Mouse (Mus musculus): Measurements from ENCODE around the gene Arhgap35.
"Not testable (repeated sequence)": the region's sequence is repeated elsewhere in the genome, so short reads cannot be mapped to it uniquely, and the experiment has no call there.

Arhgap35 gene

DNA sequence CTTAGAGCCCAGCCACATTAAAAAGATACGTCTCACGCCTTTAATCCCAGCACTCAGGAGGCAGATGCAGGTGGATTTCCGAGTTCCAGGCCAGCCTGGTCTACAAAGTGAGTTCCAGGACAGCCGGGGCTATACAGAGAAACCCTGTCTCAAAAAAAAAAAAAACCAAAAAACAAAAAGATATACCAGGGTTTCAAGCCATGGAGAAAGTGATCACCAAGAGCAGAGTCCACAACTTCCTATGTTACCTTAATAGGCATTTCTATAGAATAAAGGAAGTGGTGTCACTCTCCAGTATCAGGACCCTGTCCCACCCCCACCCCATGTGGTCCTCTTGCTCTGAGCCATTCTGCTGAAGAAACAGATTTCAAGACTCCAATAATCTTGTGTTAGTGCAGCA is 8.0 kb downstream of the Arhgap35 start:
- DNase-seq (ENCODE audit: low read depth, low spot score): not testable (repeated sequence)

DNA sequence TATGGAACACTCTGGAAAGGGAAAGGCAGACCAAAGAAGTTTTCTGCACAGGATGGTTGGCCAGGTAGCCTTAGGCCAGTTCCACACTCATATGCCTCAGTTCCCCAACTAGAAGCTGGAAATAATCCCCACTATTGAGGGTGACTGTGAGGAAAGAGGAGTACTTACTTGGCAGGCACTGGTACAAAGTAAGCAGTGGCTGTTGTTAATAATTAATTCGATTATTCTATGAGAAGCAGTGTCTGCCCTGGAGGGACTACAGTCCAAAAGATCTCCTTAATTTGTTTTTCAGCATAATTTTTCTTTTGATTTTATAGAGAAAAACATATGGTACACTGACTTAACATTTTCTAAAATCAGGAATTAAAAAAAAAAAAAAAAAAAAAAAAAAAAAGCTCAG is 10.7 kb downstream of the Arhgap35 start:
- no peak for DNase-seq (ENCODE audit: low read depth, low spot score)

DNA sequence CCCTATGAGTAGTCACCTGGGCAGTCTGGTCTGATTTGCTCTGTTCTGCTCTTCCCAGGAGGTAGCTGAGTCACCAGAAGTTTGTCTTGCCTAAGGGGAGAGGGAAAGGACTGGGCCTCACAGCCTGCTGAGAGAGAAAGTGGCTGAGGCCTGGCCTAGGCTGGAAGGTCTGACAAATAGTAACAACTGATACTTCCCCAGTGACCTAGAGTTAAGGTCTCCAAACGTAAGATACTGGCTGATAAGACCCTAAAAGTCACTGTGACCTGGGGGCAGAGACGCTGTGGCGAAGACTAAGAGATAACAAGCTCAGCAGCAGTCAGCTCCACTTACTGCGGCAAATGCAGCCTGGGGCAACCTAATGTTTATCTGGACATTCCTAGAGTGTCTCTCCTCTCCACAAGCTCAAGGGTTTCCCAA is 13.1 kb downstream of the Arhgap35 start:
- DNase-seq (ENCODE audit: low read depth, low spot score): no peak

DNA sequence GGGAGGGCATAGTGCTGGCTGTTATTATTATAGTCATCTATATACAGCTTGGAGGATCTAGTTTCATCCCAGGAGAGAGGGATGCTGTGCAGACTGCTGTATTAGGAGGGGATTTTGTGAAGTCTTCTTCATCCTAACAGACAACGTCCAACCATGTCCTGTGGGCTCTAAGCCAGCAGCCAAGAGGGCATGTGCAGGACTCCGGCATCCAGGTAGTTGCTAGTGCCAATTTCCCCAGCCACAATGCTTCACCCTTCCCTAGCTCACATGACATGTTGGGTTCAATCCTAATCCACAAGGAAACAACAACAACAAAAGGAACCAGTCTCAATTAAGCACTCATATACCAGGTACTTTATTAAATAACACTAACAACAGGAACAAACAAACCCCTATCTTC is 15.8 kb downstream of the Arhgap35 start:
- no peak for DNase-seq (ENCODE audit: low read depth, low spot score)

DNA sequence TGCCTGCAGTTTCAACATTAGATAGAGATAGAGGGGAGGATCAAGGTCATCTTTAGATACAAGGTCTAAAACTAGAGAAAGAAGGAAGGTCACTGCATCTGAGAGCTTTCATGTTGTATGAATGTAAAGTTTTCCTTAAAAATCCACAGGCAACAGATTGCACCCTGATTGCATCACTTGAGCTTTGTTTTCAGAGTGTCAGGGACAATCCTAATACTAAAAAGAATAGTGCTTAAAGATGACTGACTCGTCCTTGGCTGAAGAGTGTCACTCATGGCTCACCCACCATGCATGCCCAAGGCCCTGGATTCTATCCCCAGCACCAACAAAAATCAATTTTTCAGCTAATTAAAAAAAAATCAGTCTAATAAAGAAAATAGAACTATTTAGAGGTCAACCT is 23.5 kb downstream of the Arhgap35 start:
- no peak for DNase-seq (ENCODE audit: low read depth, low spot score)

DNA sequence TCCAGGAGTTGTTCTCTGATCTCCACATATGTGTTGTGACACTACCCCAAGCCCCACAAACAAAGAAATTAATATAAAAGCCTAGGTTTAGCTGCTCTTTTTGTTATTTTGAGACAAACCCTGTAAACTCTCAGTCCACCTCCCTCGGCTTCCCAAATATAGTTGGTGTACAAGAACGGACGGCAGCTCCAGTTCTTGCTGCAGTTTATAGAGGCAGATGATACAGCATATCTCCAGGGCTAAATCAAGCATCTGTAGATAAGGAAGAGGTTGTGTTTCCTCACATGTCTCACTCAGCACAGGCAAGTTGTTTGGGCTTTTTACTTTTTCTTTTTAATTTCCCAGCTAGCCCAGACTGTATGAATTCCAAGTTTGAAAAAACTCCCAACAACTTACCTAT is 27.1 kb downstream of the Arhgap35 start:
- no peak for DNase-seq (ENCODE audit: low read depth, low spot score)

DNA sequence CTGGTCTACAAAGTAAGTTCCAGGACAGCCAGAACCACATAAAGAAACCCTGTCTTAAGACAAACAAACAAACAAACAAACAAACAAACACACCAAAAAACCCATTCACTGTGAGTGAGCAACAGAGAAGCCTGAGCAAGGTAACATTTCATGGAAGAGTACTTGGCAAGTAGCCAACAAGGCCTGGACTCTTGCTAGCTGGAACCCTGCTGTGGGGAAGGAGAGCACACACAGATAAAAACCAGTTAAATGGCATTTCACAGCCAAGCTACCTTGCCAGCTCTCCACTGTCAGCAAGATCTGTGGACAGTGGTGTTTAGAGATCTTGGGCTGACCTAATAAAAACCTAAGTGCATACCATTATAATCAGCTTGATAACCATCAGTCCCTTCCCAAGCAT is 30.4 kb downstream of the Arhgap35 start:
- peak; percentile 18 for DNase-seq (ENCODE audit: low read depth, low spot score)

DNA sequence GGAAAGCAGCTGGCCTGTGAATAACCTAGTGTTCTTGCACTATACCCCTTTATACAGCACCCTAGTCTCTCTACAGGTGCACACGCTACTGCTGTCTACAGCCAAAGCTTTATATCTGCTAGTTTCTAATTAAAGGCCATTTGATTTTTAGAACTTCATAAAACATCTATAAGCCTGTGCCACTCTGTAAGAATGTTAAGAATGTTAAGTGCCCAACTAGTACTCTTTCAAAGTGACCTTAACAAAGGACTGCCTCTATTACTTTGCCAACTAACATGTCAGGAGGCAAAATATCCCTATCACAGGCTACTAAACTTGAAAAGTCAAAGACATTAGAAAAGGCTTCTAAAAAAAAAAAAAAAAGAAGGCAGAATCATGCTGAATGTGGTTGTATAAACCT is 31.0 kb downstream of the Arhgap35 start:
- no peak for DNase-seq (ENCODE audit: low read depth, low spot score)

DNA sequence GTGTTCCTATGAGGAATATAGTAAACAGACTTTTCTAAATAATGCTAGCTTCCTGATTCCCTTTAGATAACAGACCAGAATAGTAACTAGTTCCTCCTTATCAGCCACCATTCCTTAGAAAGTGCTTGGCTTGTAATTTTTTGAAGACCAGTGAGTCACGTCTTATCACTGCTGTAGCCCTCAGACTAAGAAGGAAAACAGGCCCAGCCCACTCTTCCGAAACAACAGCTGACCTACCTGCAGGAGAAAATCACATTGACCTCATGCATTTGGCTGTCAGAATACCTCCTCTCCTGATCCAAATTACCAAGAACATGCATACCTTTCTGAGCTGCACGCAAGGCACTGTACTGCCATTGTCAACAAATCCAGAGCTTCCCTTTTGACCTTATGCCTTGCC is 32.5 kb downstream of the Arhgap35 start:
- DNase-seq (ENCODE audit: low read depth, low spot score): no peak

DNA sequence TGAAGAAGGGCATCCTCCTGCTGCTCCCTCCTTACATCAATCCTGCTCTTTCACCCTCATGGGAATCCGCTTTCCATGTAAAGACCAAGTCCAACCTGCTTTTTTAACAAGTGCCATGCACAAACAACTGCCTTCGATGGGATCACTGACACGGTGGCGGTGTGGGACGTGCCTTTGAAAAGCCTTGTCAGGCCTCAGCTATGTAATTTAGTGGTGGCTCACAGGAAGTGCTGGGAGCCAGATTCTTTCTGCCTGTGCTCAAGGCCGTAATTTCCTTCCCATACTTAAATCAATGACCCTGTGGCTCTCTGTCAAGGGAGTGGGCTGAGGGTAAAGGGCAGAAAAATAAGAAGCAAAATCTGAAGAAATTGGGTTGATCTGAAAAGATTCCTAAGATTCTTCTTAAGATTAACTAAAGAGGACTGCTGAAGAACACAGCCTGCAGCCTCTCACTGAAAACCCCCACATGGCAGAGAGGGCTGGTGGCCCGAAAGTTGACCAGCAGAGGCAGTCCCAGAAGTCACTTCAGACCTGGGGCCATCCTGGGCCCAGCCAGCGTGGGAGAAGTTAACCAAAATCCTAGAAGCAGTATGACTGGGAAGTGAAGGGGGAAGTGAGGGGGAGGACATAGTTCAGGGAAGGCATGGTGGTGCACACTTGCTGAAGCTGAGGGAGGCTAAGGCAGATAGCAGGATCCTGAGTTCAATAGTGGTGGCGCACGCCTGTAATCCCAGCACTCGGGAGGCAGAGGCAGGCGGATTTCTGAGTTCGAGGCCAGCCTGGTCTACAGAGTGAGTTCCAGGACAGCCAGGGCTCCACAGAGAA is 33.3 kb downstream of the Arhgap35 start:
- peak; percentile 48 for DNase-seq (ENCODE audit: low read depth, low spot score)

DNA sequence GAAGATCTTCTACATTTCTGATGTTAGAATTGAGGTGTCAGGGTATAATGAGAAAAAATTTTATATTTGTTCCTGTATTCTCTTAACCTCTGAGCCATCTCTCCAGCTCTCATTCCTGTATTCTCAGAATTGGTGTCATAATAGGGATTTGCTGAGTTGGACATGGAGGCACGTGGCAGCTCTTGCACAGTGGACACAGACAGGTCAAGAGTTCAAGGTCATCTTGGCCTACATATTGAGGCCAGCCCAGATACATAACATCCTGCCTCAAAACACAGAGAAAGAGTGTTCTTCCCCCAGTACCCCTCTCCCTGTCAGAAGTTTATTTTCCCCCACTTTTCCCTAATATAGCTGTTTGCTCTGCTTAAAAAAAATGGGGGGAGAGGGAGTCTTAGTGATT is 38.1 kb downstream of the Arhgap35 start:
- DNase-seq (ENCODE audit: low read depth, low spot score): no peak

DNA sequence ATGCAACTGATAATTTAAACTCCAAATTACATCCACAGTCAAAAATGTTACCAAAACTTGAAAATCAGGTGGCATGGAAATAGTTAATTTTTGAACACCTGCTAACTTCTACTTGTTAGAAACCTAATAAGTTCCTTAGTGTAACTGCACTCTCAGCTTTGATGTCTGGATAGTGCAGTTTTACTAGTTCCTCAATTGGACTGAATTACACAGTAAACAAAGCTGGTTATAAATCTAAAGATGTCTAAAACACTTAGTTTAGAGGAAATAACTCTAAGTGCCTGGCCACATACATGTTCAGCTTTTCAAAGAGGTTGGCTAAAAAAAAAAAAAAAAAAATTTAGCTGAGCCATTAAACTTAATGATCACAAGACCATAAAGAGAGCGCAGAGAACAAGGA is 43.6 kb downstream of the Arhgap35 start:
- no peak for DNase-seq (ENCODE audit: low read depth, low spot score)

DNA sequence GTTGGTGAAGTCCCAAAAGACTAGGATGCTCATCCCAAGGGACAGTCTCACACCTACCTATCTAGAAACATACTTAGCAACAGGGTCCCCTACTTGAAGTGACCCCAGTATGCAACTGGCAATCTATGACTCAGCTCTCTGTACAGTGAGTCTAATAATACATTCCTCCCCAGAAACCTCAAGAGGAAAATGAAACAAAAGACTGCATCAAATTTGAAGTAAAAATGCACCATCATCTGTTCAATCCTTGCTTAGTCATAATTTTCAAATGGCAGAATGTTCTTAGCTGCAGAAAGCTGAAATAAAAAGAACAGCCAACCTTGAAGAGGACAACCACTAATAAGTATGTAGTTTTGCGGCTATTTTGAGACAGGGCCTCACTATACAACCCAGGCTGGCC is 44.1 kb downstream of the Arhgap35 start:
- no peak for DNase-seq (ENCODE audit: low read depth, low spot score)

DNA sequence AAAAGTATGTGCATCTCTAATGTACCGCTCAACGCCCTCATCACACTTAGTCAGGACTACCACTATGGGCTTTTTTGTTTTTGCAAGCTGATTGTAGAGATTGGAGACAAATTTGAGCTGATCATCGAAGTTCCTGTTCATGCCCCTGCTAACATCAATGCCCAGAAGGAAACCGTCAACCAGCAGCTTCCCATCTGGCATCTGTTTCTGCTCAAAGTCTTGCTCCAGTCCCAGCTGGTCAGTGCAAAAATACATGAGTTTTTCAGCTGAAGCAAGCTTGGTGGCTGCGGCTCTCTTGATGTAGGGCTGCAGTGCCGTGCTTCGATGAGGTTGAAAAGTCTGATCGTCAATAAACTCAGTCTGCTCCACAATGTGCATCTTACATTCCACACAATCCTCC is 50.3 kb downstream of the Arhgap35 start:
- no peak for DNase-seq (ENCODE audit: low read depth, low spot score)

DNA sequence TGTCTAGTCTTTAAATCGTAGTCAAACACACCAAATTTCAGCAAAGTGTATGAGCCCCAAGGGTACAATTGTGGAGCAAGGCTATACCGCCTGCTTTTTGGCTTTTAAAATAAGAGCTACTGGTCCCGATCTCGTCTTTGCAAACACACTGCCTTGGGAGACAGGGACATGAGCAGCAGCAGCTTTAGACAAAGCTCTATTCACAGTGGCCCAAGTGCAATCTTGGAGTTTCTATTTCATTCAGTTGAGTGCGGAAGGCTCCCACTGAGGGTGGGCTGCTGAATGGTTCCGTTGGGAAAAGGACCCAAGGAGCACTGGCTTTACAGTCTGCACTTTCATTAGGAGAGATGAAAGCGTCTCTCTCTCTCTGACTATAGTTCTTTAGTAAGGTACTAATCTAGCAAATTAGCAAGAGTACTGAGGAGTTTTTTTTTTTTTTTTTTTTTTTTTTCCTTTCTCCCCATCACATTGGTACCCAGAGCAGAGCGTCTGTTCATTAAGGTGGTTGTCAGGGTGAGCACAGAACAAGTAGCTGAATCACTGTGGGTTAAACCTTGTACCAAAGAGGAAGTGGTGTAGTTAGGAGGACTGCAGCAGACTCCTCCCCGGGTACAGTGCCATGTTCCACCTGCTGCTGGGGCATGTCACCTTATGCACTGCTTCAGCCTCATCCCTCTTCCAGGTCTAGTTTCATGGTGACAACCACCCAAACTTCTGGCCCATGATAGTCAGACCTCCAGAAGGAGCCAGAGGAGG is 56.8 kb downstream of the Arhgap35 start:
- DNase-seq (ENCODE audit: low read depth, low spot score): no peak

DNA sequence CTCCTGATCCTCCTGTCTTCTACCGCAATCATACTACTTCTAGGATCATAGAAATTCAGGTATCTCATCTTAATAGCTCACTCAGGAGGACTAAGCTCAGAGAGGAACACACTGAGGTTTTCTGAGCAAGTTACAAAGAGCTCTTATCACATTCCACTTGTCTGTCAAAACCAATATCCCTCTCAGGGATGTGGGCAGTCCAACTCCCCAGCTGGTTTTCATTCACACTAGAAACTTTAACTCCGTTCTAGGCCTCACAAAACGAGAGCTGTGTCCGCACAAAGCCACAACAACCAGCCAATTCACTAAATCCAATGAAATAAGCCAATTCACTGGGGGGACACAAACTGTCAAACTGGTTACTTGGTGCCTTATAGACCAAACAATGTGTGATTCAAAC is 57.5 kb downstream of the Arhgap35 start:
- DNase-seq (ENCODE audit: low read depth, low spot score): no peak

DNA sequence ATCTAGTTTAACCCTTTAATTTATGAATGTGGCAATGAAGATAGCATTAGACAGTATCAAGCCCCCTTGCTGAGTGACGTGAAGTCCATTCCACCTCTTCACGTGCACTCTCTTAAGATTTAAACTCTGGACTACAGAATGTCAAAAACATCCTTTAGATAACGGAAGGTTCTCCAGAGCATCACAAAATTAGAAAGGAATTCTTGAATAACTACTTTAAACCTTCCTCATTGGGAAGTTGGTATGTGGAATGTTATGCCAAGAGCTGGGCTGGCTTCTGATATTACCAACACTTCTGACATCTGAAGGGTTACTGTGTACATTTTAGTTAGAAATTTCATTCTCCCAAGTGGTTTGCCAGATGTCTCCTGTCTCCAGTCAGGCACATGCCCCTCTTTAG is 60.6 kb downstream of the Arhgap35 start:
- DNase-seq (ENCODE audit: low read depth, low spot score): no peak

DNA sequence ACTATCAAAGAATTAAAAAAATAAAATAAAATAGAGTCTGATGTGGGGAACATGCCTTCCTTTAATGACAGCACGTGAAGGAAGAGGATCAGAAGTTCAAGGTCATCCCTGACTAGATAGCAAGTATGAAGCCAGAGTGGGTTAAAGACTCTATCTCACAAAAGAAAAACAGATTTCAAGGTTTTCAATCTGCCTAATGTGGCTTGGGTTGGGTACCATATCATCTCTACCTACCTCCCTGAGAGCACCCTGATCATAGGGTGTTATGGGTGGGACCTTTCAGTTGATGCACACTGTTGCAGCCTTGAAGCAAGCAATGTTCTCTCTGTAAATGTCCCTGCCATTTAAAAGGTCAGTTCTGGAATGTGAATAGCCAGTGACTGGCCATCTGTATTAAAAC is 63.2 kb downstream of the Arhgap35 start:
- no peak for DNase-seq (ENCODE audit: low read depth, low spot score)

DNA sequence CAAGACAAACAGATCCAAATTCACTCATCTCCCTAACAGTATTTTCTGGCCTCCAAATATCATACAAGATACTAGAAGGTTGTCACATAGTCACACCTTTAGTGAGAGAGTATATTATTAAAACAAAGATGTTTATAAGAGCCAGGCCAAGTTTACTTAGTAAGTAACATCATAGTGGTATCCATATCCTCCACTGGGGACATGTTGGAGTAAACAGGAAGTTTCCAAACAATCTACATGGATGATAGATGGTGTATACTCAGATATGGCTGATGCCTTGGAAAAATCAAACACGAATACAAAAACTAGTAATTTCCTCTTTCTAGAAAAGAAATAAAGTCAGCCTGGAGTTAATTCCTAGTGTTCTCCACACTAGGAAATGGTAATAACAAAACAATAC is 65.5 kb downstream of the Arhgap35 start:
- no peak for DNase-seq (ENCODE audit: low read depth, low spot score)

DNA sequence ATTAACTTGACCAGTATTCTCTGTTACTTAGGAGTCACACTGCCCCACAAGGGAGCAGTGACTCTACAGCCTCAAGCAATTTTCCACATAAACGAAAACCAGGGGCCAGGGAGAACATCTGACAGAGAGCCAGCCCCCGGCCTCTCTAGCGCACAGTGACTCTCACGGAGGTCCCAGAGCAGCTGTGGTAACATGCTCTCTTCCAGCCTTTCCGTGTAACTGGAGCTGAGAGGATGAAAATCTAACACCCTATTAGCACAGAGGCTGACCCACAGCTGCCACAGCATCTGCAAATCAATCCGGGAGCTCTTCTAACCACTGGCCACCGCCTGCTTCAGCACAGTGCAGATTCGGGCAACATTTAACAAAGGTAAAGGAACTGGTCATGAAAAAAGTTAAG is 70.0 kb downstream of the Arhgap35 start:
- DNase-seq (ENCODE audit: low read depth, low spot score): peak; percentile 34

DNA sequence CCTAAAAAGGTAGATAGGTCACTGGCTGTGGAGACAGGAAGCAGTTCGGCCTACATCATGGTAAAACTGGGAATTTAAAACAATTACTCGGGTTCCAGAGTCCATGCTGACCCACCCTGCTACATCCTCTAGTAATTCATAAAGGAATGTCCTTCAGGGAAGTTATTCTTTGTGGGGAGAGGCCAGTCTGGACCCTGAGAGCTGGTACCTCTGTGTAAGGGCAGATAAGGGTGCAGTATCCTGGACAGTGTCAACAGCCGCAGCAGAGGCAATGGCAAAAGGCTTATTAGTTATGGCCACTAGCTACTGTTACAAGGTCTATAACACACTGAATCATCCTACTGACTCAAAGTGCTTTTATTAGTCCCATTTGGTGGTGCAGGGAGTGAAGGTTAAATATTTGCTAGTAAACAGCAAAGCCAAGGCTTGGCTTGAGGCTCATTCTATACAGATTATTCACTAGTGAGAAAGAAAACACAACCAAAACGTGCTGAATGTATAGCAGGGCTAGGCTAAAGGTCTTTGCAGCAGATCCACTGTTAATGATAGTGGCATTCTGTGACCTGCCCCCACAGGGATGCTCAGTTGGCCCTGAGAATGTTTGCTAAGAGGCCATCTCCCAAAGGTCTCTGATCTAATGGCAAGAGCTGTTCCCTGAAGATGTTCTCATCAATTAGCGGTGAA is 77.4 kb downstream of the Arhgap35 start:
- no peak for DNase-seq (ENCODE audit: low read depth, low spot score)

DNA sequence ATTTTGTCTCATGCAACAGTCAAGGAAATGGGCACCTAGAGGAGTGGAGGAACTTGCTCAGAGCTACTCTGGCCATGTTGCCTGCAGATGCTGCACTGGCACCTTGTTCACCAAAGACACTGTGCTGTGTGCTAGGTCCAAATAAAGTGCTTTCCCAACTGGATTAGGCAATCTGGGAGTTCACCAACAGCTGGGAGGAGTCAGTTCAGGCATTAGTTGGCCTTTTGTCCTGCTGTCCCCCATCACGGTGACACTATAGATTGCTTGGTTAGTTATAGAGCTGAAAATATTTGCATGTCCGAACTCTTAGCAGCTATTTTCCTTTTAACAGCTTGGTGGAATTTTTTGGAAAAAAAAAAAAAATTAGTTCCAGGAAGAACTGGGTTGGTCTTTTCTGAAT is 88.8 kb downstream of the Arhgap35 start:
- DNase-seq (ENCODE audit: low read depth, low spot score): no peak

DNA sequence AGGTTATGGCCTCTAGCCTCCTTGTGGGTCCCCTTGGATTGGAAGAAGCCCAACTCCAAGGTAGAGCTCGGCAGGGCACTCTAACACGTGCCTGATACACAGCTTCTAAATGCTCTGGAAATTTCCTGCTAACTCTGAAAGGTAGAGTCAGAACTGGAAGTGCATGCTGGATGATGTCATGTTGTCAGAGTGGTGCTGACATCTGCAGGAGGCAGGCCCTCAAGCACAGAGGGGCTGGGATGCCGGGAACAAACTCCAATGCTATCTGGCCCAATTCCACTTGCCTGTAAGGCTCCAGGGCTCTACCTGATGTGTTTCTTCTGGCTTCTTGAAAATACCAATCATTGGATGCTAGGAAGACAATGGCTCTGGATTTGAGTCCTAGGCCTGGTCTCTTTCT is 89.3 kb downstream of the Arhgap35 start:
- no peak for DNase-seq (ENCODE audit: low read depth, low spot score)

All from mesoderm, embryonic 11.5 days (tissue).